Mouse (Mus musculus) embryonic stem cell, embryonic (primary cell): ENCODE results near the gene AI987944.

ENCODE experiments used
- CTCF ChIA-PET, 4 experiments: fragments of 300-600 bp in 2 of 4; fragments of 350-600 bp in 2 of 4; sonication (Branson Sonifier 250); formaldehyde crosslinking; loops; one replicate each; lab custom pipeline; 2022; ENCODE audit warnings: inconsistent platforms in 2 of 4; lab: Charles Lee
- POLR2A ChIA-PET, 4 experiments: fragments of 300-600 bp in 2 of 4; fragments of 350-600 bp in 2 of 4; sonication (Branson Sonifier 250); formaldehyde crosslinking; loops; one replicate each; lab custom pipeline; 2022; ENCODE audit warnings: antibody characterized with exemption in 4 of 4, inconsistent platforms in 1 of 4; lab: Charles Lee

AI987944 gene

GRCm38 (mm10) chr7:41393048-41393971 lies at the start of gene AI987944:
TSS of gene AI987944 (minus strand) at chr7:41393379.
- ChIA-PET CTCF (interaction anchor here in 1 of 4 experiments (1.0 to 1.5 kb wide), 2 partner anchors 106 to 110 kb away, joined by 3 to 10 read pairs; partner anchors contain the start of genes AW146154 and Gm20449), POLR2A (interaction anchor here (0.6 to 2.6 kb wide), 31 partner anchors 10 to 1876 kb away, joined by 3 to 42 read pairs (median 5); partner anchors contain the start of genes AW146154 (in 3 of the 4), Gm20449 (in 3 of the 4), Zfp788 (in 3 of the 4) and 2610021A01Rik (in 1 of the 4))

- POLR2A ChIA-PET: interaction anchor here in 3 of 4 experiments (0.6 to 2.6 kb wide), 7 partner anchors 15 to 256 kb away, joined by 3 to 42 read pairs (median 10); partner anchors contain the start of genes AW146154 (in 2 of the 3), Gm20449 (in 2 of the 3) and Zfp788 (in 1 of the 3)
- CTCF ChIA-PET: interaction anchor here in 1 of 4 experiments (0.6 kb wide), 1 partner anchor 238 kb away, joined by 3 read pairs; no protein-coding TSS in a partner anchor
Observed at GRCm38 (mm10) chr7:41394130-41394529, 951 bp upstream of the AI987944 start.
